Mouse (Mus musculus) heart, embryonic 12.5 days (tissue): ENCODE measurements around the gene Vamp5. TPM values are rescaled to one million over a fixed set of nuclear protein-coding genes. Genes with fewer than 3 reads are reported as not detected.

Experiments
- ATAC-seq: fragments of 200-750 bp; cut with Nextera tagmentation; 2 replicates; pipeline ENCODE4 v1.8.0; 2017; ENCODE audit warnings: moderate TSS enrichment, moderate library complexity; ENCODE audit not compliant: insufficient number of reproducible peaks, low FRiP score
- H3K27ac ChIP-seq: fragments of 300-500 bp; sonication (generic); 2 replicates; pipeline ENCODE4 v1.5.1; 2016; ENCODE audit warnings: mild to moderate bottlenecking, moderate library complexity; ENCODE audit not compliant: poor library complexity, severe bottlenecking
- H3K27me3 ChIP-seq: fragments of 300-500 bp; sonication (generic); replicated peaks from 2 replicates; pipeline ENCODE4 v1.6.1; 2016; ENCODE audit warnings: mild to moderate bottlenecking, moderate library complexity
- H3K36me3 ChIP-seq: fragments of 300-500 bp; sonication (generic); 2 replicates; pipeline ENCODE4 v1.6.1; 2016; ENCODE audit warnings: mild to moderate bottlenecking, moderate library complexity
- H3K4me1 ChIP-seq: fragments of 300-500 bp; sonication (generic); replicated peaks from 2 replicates; pipeline ENCODE4 v1.6.1; 2016; ENCODE audit warnings: mild to moderate bottlenecking
- H3K4me2 ChIP-seq: fragments of 300-500 bp; sonication (generic); 2 replicates; pipeline ENCODE4 v1.6.1; 2016; ENCODE audit warnings: mild to moderate bottlenecking, moderate library complexity
- H3K4me3 ChIP-seq: fragments of 300-500 bp; sonication (generic); 2 replicates; pipeline ENCODE4 v1.5.1; 2016; ENCODE audit warnings: mild to moderate bottlenecking
- H3K9ac ChIP-seq: fragments of 300-500 bp; sonication (generic); 2 replicates; pipeline ENCODE4 v1.6.1; 2016; ENCODE audit warnings: mild to moderate bottlenecking, moderate library complexity
- H3K9me3 ChIP-seq: fragments of 300-500 bp; sonication (generic); replicated peaks from 2 replicates; pipeline ENCODE4 v1.6.1; 2016; ENCODE audit warnings: mild to moderate bottlenecking, moderate library complexity
- WGBS: fragments of 180-500 bp; shearing (Covaris S2); methylation state at CpG from one replicate; pipeline ENCODE4 v1.1.7; 2016; 5-methylcytosine and 5-hydroxymethylcytosine counted together
- polyA plus RNA-seq: library from polyadenylated mRNA; unstranded; fragments of >200 nt; fragmentation: Nextera tagmentation; extraction: Ambion mirVana; gene quantifications from 2 replicates; pipeline ENCODE4 v1.2.1, GENCODE M21; 2016

Gene Vamp5
- polyA plus RNA-seq: 48.3 and 52.1 TPM in 2 replicates

DNA sequence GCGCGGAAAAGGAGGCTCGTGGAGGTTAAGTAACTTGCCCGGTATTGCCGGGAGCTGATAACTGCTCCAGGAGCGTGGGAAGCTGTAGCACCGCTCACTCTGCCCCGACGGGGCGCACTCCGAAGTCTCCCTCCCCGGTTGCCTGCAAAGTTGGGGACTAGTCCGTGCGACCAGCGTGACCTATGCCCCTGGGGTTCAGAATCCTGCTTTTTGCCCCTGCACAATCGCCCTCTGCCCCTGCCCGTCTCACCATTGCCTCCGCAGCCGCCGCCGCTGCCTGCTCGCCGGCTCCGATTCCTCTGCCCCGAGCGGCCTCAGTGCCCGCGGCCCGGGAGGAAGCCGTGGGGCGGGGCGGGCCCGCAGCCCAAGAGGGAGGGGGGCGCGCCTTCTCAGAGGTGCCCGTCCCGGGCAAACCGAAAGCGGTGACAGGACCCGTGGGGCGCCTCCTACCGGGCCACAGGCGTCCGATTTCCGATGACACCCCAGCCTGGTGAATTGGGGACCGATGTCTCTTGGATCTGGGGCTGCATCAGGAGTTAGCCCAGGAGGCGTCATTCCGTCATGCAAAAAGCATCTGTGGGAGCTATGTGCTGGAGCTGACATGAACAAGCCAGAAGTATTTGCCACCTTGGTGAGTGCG is at the start of gene Vamp5:
Gene Vamp5 (minus strand): TSS at position 338 of the 640 bp plus-strand sequence.
- WGBS: under 1% methylated on average over 47 of the region's 49 CpGs
- Histone ChIP-seq H3K4me3 (peak within 1 kb of the TSS; percentile 63), H3K4me2 (peak within 1 kb of the TSS; percentile 67), H3K4me1 (peaks cover 8% of the 10 kb centered on the region; the same call in 1 of the 2 replicates), H3K27ac (peak within 1 kb of the TSS; percentile 80), H3K9me3 (no peaks in the 10 kb centered on the region), H3K9ac (peak within 1 kb of the TSS; percentile 82), H3K27me3 (no peaks in the 10 kb centered on the region), H3K36me3 (peaks cover 25% of the 10 kb centered on the region)
- peak; percentile 87 for ATAC-seq

GRCm38 (mm10) chr6:72429061-72429842 is 49.0 kb upstream of the Vamp5 start:
- 82% methylated on average over 21 of the region's 21 CpGs for WGBS
- Histone ChIP-seq H3K9ac (no peak overlapping the region), H3K4me2 (no peak overlapping the region), H3K36me3 (peaks cover 85% of the 10 kb centered on the region), H3K4me3 (no peak overlapping the region), H3K9me3 (no peaks in the 10 kb centered on the region), H3K27ac (no peak overlapping the region), H3K27me3 (no peaks in the 10 kb centered on the region), H3K4me1 (no peaks in the 10 kb centered on the region)
- ATAC-seq: no peak

GRCm38 (mm10) chr6:72428036-72428435 is 47.8 kb upstream of the Vamp5 start:
- 0 out of 2 replicates have a peak, but pooled peaks have one; percentile 24 for ATAC-seq
- no peak overlapping the region for H3K27ac ChIP-seq
- no peaks in the 10 kb centered on the region for H3K27me3 ChIP-seq
- H3K4me1 ChIP-seq: no peaks in the 10 kb centered on the region
- peaks cover 85% of the 10 kb centered on the region for H3K36me3 ChIP-seq
- H3K4me3 ChIP-seq: no peak overlapping the region
- no peak overlapping the region for H3K9ac ChIP-seq
- H3K9me3 ChIP-seq: no peaks in the 10 kb centered on the region
- WGBS: 45% methylated on average over 8 of the region's 8 CpGs
- no peak overlapping the region for H3K4me2 ChIP-seq

DNA sequence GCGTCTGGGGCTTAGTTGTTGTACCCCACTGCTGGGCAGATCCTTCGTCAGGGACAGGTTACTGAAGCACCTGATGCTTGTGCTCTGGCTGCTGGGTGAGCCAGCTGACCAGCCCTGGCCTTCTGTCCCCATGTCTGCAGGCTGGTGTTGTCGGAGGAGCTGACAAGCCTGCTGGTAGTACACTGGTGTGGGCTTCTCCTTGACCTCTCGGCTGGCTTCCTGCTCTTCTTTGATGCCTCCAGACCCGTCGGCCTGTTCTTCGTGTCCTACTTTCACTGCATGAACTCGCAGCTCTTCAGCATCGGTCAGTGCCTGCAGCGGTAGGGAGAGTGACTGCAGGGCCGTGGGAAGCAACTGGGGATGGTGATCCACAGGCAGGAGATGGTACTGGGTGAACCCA is 45.4 kb upstream of the Vamp5 start:
- H3K36me3 ChIP-seq: peaks cover 90% of the 10 kb centered on the region
- H3K27ac ChIP-seq: no peak overlapping the region
- H3K27me3 ChIP-seq: no peaks in the 10 kb centered on the region
- H3K4me1 ChIP-seq: no peaks in the 10 kb centered on the region
- H3K4me3 ChIP-seq: no peak overlapping the region
- 88% methylated on average over 11 of the region's 11 CpGs for WGBS
- H3K9me3 ChIP-seq: no peaks in the 10 kb centered on the region
- no peak overlapping the region for H3K4me2 ChIP-seq
- ATAC-seq: no peak
- no peak overlapping the region for H3K9ac ChIP-seq

DNA sequence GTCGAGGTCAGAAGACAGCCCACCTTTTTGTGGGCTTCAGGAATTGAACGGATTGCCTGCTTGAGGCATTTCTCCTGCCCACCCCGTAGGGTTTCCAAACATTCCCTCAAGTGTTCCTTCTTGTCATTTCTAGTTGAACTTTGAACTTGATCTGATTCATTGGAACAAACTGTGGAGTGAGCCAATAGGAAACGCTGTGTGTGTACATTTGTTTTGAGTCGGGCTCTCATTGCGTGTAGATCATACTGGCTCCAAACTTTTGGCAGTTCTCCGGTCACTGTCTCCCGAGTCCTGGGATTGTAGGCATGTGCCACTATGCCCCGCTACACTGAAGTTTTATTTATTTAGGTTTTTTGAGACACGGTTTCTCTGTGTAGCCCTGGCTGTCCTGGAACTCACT is 40.6 kb upstream of the Vamp5 start:
- 91% methylated on average over 10 of the region's 10 CpGs for WGBS

GRCm38 (mm10) chr6:72419806-72420205 is 39.5 kb upstream of the Vamp5 start:
- no peak for ATAC-seq
- H3K36me3 ChIP-seq: peaks cover 76% of the 10 kb centered on the region
- no peak overlapping the region for H3K4me2 ChIP-seq

More for the DNA sequence above, 40.6 kb upstream of the Vamp5 start:
- no peak for ATAC-seq
- Histone ChIP-seq H3K36me3 (peaks cover 83% of the 10 kb centered on the region), H3K27me3 (no peaks in the 10 kb centered on the region), H3K27ac (no peak overlapping the region), H3K4me3 (no peak overlapping the region), H3K9ac (no peak overlapping the region), H3K4me1 (peaks cover 4% of the 10 kb centered on the region), H3K9me3 (no peaks in the 10 kb centered on the region), H3K4me2 (no peak overlapping the region)

GRCm38 (mm10) chr6:72418279-72418678 is 38.0 kb upstream of the Vamp5 start:
- Histone ChIP-seq H3K27ac (no peak overlapping the region), H3K9ac (no peak overlapping the region), H3K9me3 (no peaks in the 10 kb centered on the region), H3K4me3 (no peak overlapping the region), H3K36me3 (peaks cover 60% of the 10 kb centered on the region), H3K27me3 (no peaks in the 10 kb centered on the region), H3K4me2 (no peak overlapping the region), H3K4me1 (peaks cover 19% of the 10 kb centered on the region)
- no peak for ATAC-seq
- 90% methylated on average over 4 of the region's 4 CpGs for WGBS

More at GRCm38 (mm10) chr6:72419806-72420205, 39.5 kb upstream of the Vamp5 start:
- H3K9me3 ChIP-seq: no peaks in the 10 kb centered on the region
- no peak overlapping the region for H3K4me3 ChIP-seq
- WGBS: 73% methylated on average over 1 of the region's 1 CpGs
- H3K9ac ChIP-seq: no peak overlapping the region
- H3K27me3 ChIP-seq: no peaks in the 10 kb centered on the region
- H3K27ac ChIP-seq: peak overlapping the region; percentile 15; the same call in 1 of the 2 replicates
- H3K4me1 ChIP-seq: peaks cover 14% of the 10 kb centered on the region

DNA sequence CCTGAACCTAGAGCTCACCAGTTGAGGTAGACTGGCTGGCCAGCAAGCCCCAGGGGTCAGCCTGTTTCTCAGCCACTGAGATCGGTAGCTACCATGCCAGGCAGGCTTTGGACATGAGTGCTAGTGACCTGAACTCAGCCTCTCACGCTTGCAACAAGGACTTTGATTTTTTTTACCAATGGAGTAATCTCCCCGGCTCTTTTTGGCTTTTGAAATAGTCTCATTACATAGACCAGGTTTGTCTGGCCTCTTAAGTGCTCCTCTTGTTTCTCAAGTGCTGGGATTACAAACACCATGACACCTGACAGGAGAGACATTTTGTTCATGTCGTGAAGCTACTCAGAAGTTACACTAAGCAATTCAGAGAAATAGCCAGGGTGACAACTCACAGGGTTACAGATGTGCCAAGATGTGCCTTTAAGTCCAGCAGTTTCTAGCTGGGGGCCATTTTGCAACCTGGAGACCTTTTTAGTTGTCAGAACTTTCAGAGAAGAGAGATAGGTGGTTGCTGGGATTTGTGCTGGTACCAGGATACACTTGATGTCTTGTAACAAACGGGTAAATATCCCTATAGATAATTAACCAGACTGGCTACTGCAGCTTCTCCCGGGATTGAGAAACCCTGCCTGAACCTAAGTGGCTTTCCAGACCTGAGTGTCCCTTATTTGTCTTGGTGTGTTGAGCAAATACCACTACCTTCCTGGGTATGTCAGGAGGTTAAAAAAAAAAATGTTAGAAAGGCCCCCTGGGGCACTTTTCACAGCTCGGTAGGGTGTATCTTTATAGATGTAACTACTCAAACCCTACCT is 35.9 kb upstream of the Vamp5 start:
- Histone ChIP-seq H3K9me3 (no peaks in the 10 kb centered on the region), H3K27me3 (no peaks in the 10 kb centered on the region), H3K27ac (no peak overlapping the region), H3K36me3 (peaks cover 41% of the 10 kb centered on the region), H3K9ac (0 out of 2 replicates have a peak overlapping the region, but pooled peaks have one; percentile 11), H3K4me1 (peaks cover 19% of the 10 kb centered on the region), H3K4me2 (0 out of 2 replicates have a peak overlapping the region, but pooled peaks have one; percentile 3), H3K4me3 (no peak overlapping the region)
- WGBS: 72% methylated on average over 7 of the region's 7 CpGs
- no peak for ATAC-seq

DNA sequence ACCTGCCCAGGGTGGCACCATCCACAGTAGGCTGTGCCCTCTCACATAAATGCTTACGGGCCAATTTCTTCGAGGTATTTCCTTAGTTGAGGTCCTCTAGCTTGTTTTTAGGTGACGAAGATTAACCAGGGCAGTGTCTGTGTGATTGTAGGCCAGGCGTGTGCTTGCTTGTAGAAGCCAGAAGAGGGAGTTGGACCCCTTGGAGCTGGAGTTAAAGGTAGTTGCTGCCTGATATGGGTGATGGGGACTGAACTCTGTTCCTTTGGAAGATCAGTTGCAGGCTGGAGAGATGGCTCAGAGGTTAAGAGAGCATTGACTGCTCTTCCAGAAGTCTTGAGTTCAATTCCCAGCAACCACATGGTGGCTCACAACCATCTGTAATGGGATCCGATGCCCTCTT is 34.9 kb upstream of the Vamp5 start:
- no peaks in the 10 kb centered on the region for H3K27me3 ChIP-seq
- no peak for ATAC-seq
- WGBS: 81% methylated on average over 5 of the region's 5 CpGs

GRCm38 (mm10) chr6:72414076-72414756 is 33.9 kb upstream of the Vamp5 start, which contains the start of gene Ggcx:
Gene Ggcx (plus strand): TSS chr6:72414308.
- 2% methylated on average over 33 of the region's 33 CpGs for WGBS
- H3K4me2 ChIP-seq: peak within 1 kb of the TSS; percentile 85
- no peaks in the 10 kb centered on the region for H3K9me3 ChIP-seq
- H3K4me3 ChIP-seq: peak within 1 kb of the TSS; percentile 93
- no peaks in the 10 kb centered on the region for H3K27me3 ChIP-seq
- peaks cover 28% of the 10 kb centered on the region for H3K36me3 ChIP-seq
- peak; percentile 95 for ATAC-seq
- peak within 1 kb of the TSS; percentile 52 for H3K27ac ChIP-seq
- peaks cover 19% of the 10 kb centered on the region for H3K4me1 ChIP-seq
- peak within 1 kb of the TSS; percentile 93 for H3K9ac ChIP-seq

More for the DNA sequence above, 34.9 kb upstream of the Vamp5 start:
- Histone ChIP-seq H3K4me3 (peak overlapping the region; percentile 93), H3K36me3 (peaks cover 31% of the 10 kb centered on the region), H3K9me3 (no peaks in the 10 kb centered on the region), H3K4me2 (peak overlapping the region; percentile 85), H3K9ac (peak overlapping the region; percentile 93; the same call in 1 of the 2 replicates), H3K4me1 (peaks cover 19% of the 10 kb centered on the region), H3K27ac (no peak overlapping the region)
